Comparison of ENCODE assay signal across 12 mouse cellular contexts in the genomic region with DNA sequence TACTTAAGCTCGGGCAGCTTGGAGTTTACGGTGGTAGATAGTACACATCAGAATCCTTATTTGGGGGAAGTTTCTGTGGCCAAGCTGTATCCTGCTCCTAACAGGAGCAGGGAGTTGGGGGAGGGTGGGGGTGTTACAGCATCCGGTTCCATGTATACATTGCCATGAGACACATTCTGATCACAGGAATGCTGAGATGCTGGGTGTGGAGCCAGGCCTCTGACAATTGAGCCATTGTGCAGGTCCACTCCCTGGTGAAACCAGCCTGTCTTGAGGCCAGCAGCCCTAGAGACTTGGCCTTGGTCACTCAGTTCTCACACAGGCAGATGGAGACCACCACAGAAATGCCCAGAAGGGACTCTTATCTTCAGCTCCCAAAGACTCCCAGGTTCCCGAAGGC. TPM values are rescaled to one million over a fixed set of nuclear protein-coding genes. Genes with fewer than 3 reads are reported as not detected.
DNase-seq lines count a peak whose midpoint lies in the region; ATAC-seq lines count a peak whose summit lies in the region.
"Had no signal": no experiment of that assay in that cellular context is flagged by ENCODE, and none has a peak within 500 bp of the region (broad histone marks: within the 10 kb centered on the region; RNA-seq: fewer than 3 reads in every experiment).

No protein-coding gene starts in this region.

- peak overlapping the region; percentile 10; the same call in 1 of the 2 replicates for H3K4me2 ChIP-seq in heart, embryonic 16.5 days (ENCODE audit: low read depth, low read length)
- no peak overlapping the region for H3K4me2 ChIP-seq in neural tube, embryonic 12.5 days (replicated peaks)
- no peak overlapping the region for H3K4me2 ChIP-seq in neural tube, embryonic 15.5 days
- H3K4me2 ChIP-seq: liver, embryonic 15.5 days; midbrain, embryonic 11.5 days had no signal

- no peaks in the 10 kb centered on the region for H3K36me3 ChIP-seq in heart, embryonic 16.5 days (ENCODE audit: control insufficient read depth, insufficient read depth)
- H3K36me3 ChIP-seq in neural tube, embryonic 12.5 days, result peaks cover 6% of the 10 kb centered on the region
- H3K36me3 ChIP-seq in neural tube, embryonic 15.5 days, result no peaks in the 10 kb centered on the region
- H3K36me3 ChIP-seq: liver, embryonic 15.5 days had no signal

- H3K9me3 ChIP-seq in heart, embryonic 16.5 days (replicated peaks; ENCODE audit: control insufficient read depth, low read length), result no peaks in the 10 kb centered on the region
- no peaks in the 10 kb centered on the region for H3K9me3 ChIP-seq in neural tube, embryonic 12.5 days
- no peaks in the 10 kb centered on the region for H3K9me3 ChIP-seq in neural tube, embryonic 15.5 days (replicated peaks)
- H3K9me3 ChIP-seq: liver, embryonic 15.5 days had no signal

- peak overlapping the region; percentile 40; the same call in 1 of the 2 replicates for H3K27ac ChIP-seq in heart, embryonic 16.5 days (ENCODE audit: low read length)
- H3K27ac ChIP-seq in neural tube, embryonic 12.5 days, result no peak overlapping the region
- H3K27ac ChIP-seq in neural tube, embryonic 15.5 days (replicated peaks), result peak overlapping the region; percentile 38; the same call in 1 of the 2 replicates
- H3K27ac ChIP-seq: liver, embryonic 15.5 days had no signal

- H3K9ac ChIP-seq in heart, embryonic 16.5 days (ENCODE audit: low read length), result no peak overlapping the region
- 0 out of 2 replicates have a peak overlapping the region, but pooled peaks have one; percentile 13 for H3K9ac ChIP-seq in neural tube, embryonic 12.5 days
- H3K9ac ChIP-seq in neural tube, embryonic 15.5 days (replicated peaks), result no peak overlapping the region
- H3K9ac ChIP-seq: liver, embryonic 15.5 days had no signal

- H3K4me1 ChIP-seq in heart, embryonic 16.5 days (ENCODE audit: control insufficient read depth, insufficient read depth, low read length), result peaks cover 55% of the 10 kb centered on the region
- peaks cover 38% of the 10 kb centered on the region for H3K4me1 ChIP-seq in neural tube, embryonic 12.5 days
- H3K4me1 ChIP-seq in neural tube, embryonic 15.5 days, result peaks cover 50% of the 10 kb centered on the region

- no peak for DNase-seq in heart, adult 11 months
- no peak for DNase-seq in neural tube, embryonic 10.5 days (ENCODE audit: extremely low spot score, low spot score)
- DNase-seq in forelimb bud, embryonic 11.5 days (ENCODE audit: low read depth, low spot score), result peak; percentile 14
- no peak for DNase-seq in adrenal gland, adult (ENCODE audit: inconsistent age in 2 of 2, low spot score in 1 of 2)

- no peak for ATAC-seq in heart, embryonic 16.5 days (replicated peaks; ENCODE audit: extremely low read depth, insufficient read depth, low FRiP score)
- ATAC-seq in neural tube, embryonic 12.5 days (ENCODE audit: low FRiP score, low read depth), result no peak
- ATAC-seq in neural tube, embryonic 15.5 days (ENCODE audit: low FRiP score), result no peak
- ATAC-seq in erythroblast, adult 5-6 weeks (replicated peaks; ENCODE audit: low FRiP score, poor library complexity, severe bottlenecking), result no peak
- ATAC-seq: inflammation-experienced regulatory T-cells, adult 6 months had no signal

- no peak overlapping the region for H3K4me3 ChIP-seq in heart, embryonic 16.5 days (ENCODE audit: low read length)
- H3K4me3 ChIP-seq in neural tube, embryonic 12.5 days, result no peak overlapping the region
- H3K4me3 ChIP-seq in neural tube, embryonic 15.5 days (replicated peaks), result no peak overlapping the region
- H3K4me3 ChIP-seq: liver, embryonic 15.5 days had no signal

- H3K27me3 ChIP-seq in heart, embryonic 16.5 days (ENCODE audit: control insufficient read depth, insufficient read depth, low read length), result no peaks in the 10 kb centered on the region
- no peaks in the 10 kb centered on the region for H3K27me3 ChIP-seq in neural tube, embryonic 12.5 days (replicated peaks)
- H3K27me3 ChIP-seq in neural tube, embryonic 15.5 days (replicated peaks), result no peaks in the 10 kb centered on the region
- H3K27me3 ChIP-seq: CH12.LX had no signal

- 60% methylated on average over 4 of the region's 4 CpGs for WGBS in heart, embryonic 16.5 days
- WGBS in neural tube, embryonic 12.5 days, result 87% methylated on average over 4 of the region's 4 CpGs
- WGBS in neural tube, embryonic 15.5 days, result 85% methylated on average over 4 of the region's 4 CpGs

RNA-seq across cellular contexts. Expression of gene Angptl2, which starts 3.8 kb away (rescaled TPM):
- 75.1 and 76.4 TPM in 2 replicates for polyA plus RNA-seq in heart, embryonic 16.5 days (2015; fragmentation: Nextera tagmentation; extraction: Ambion mirVana)
- polyA plus RNA-seq in neural tube, embryonic 12.5 days (2016; fragmentation: Nextera tagmentation; extraction: Ambion mirVana), result 23.4 and 24.9 TPM in 2 replicates
- 12.0 and 18.0 TPM in 2 replicates for polyA plus RNA-seq in neural tube, embryonic 15.5 days (2015; fragmentation: Nextera tagmentation; extraction: Ambion mirVana)
- 1.0 TPM in 1 of 2 replicates, not detected in the other for total RNA-seq in erythroblast, adult 5-6 weeks (2015; ENCODE audit: low replicate concordance)
- 0.70 TPM in 1 of 2 replicates, not detected in the other for total RNA-seq in erythroblast, adult 5-6 weeks (2017; ENCODE audit: low replicate concordance)
